Mouse (Mus musculus): Measurements from ENCODE around the gene 4930438A08Rik. TPM values are rescaled to one million over a fixed set of nuclear protein-coding genes. Genes with fewer than 3 reads are reported as not detected.
A peak's percentile ranks its signal among the peaks of the same experiment; 100 is the strongest.

The 4930438A08Rik gene
- total RNA-seq, 2 experiments from 2014 or later: not detected

- no peak for DNase-seq (ENCODE audit: low spot score in 2 of 2)
- TF ChIP-seq CTCF (conservative IDR thresholded peaks at IDR 0.05): no peak
- H3K4me3 ChIP-seq: no peak overlapping the region
- H3K27ac ChIP-seq: no peak overlapping the region
Measured at GRCm38 (mm10) chr11:58316768-58317390, 42.3 kb downstream of the 4930438A08Rik start.

GRCm38 (mm10) chr11:58322824-58323569 is 48.4 kb downstream of the 4930438A08Rik start:
- H3K4me3 ChIP-seq: peak overlapping the region; percentile 61
- peak; percentile 95 to 96 for DNase-seq (ENCODE audit: low spot score in 2 of 2)
- TF ChIP-seq CTCF (conservative IDR thresholded peaks at IDR 0.05): no peak
- H3K27ac ChIP-seq: peak overlapping the region; percentile 98

- 0 out of 2 replicates have a peak, but pooled peaks have one; percentile 16 for TF ChIP-seq CTCF (conservative IDR thresholded peaks at IDR 0.05)
- peak overlapping the region; percentile 61 for H3K4me3 ChIP-seq
- peak overlapping the region; percentile 98 for H3K27ac ChIP-seq
- DNase-seq (ENCODE audit: low spot score in 2 of 2): no peak
Measured at GRCm38 (mm10) chr11:58323570-58324340, 49.2 kb downstream of the 4930438A08Rik start.

- no peak overlapping the region for H3K4me3 ChIP-seq
- no peak overlapping the region for H3K27ac ChIP-seq
- TF ChIP-seq CTCF (conservative IDR thresholded peaks at IDR 0.05): no peak
- DNase-seq (ENCODE audit: low spot score in 2 of 2): no peak
Measured at GRCm38 (mm10) chr11:58324614-58325229, 50.1 kb downstream of the 4930438A08Rik start.

GRCm38 (mm10) chr11:58326781-58327180 is 52.2 kb downstream of the 4930438A08Rik start:
- H3K4me3 ChIP-seq: no peak overlapping the region
- no peak for DNase-seq (ENCODE audit: low spot score in 2 of 2)
- peak; percentile 64 for TF ChIP-seq CTCF (conservative IDR thresholded peaks at IDR 0.05)
- no peak overlapping the region for H3K27ac ChIP-seq

GRCm38 (mm10) chr11:58329906-58330275 is 55.3 kb downstream of the 4930438A08Rik start:
- H3K4me3 ChIP-seq: peak overlapping the region; percentile 70
- peak overlapping the region; percentile 98 for H3K27ac ChIP-seq
- no peak; the same call in 1 of the 2 replicates for TF ChIP-seq CTCF (conservative IDR thresholded peaks at IDR 0.05)
- DNase-seq (ENCODE audit: low spot score in 2 of 2): no peak

GRCm38 (mm10) chr11:58330276-58331148 is 55.9 kb downstream of the 4930438A08Rik start, which contains the start of the genes Zfp672 and Sh3bp5l:
TSS of gene Zfp672 (minus strand) at chr11:58330339.
TSS of gene Sh3bp5l (plus strand) at chr11:58330724.
- H3K4me3 ChIP-seq: peak within 1 kb of the TSS; percentile 70
- no peak; the same call in 1 of the 2 replicates for TF ChIP-seq CTCF (conservative IDR thresholded peaks at IDR 0.05)

GRCm38 (mm10) chr11:58331149-58331495 is 56.5 kb downstream of the 4930438A08Rik start:
- H3K4me3 ChIP-seq: peak overlapping the region; percentile 70
- no peak for DNase-seq (ENCODE audit: low spot score in 2 of 2)
- peak overlapping the region; percentile 98 for H3K27ac ChIP-seq
- TF ChIP-seq CTCF (conservative IDR thresholded peaks at IDR 0.05): no peak

More at GRCm38 (mm10) chr11:58330276-58331148, 55.9 kb downstream of the 4930438A08Rik start, which contains the start of the genes Zfp672 and Sh3bp5l:
- peak within 1 kb of the TSS; percentile 98 for H3K27ac ChIP-seq
- peak; percentile 89 to 96 for DNase-seq (ENCODE audit: low spot score in 2 of 2)

- H3K4me3 ChIP-seq: peak overlapping the region; percentile 70
- no peak overlapping the region for H3K27ac ChIP-seq
- no peak for DNase-seq (ENCODE audit: low spot score in 2 of 2)
- no peak for TF ChIP-seq CTCF (conservative IDR thresholded peaks at IDR 0.05)
Measured at GRCm38 (mm10) chr11:58331546-58331945, 56.9 kb downstream of the 4930438A08Rik start.

GRCm38 (mm10) chr11:58334746-58335145 is 60.1 kb downstream of the 4930438A08Rik start:
- H3K4me3 ChIP-seq: no peak overlapping the region
- H3K27ac ChIP-seq: no peak overlapping the region
- DNase-seq (ENCODE audit: low spot score in 2 of 2): no peak
- no peak for TF ChIP-seq CTCF (conservative IDR thresholded peaks at IDR 0.05)

Other genes with a start within 250 kb of the 4930438A08Rik start
- gene Gm12248, start 181.7 kb upstream of the 4930438A08Rik start, total RNA-seq (2021): not detected
- 10 to 100 TPM; 56.0 to 57.7 TPM for gene Cnot8, start 170.6 kb upstream of the 4930438A08Rik start, total RNA-seq (2021)
- 10 to 100 TPM; 18.6 to 18.7 TPM for gene Gemin5, start 106.3 kb upstream of the 4930438A08Rik start, total RNA-seq (2021)
- gene Mrpl22, start 103.1 kb upstream of the 4930438A08Rik start, total RNA-seq (2021): 10 to 100 TPM; 31.4 to 39.5 TPM
- 1 to 10 TPM; 1.5 to 1.9 TPM for gene Igtp, start 75.2 kb upstream of the 4930438A08Rik start, total RNA-seq (2021)
- gene Irgm2, start 75.2 kb upstream of the 4930438A08Rik start, total RNA-seq (2021): 1 to 10 TPM; 1.7 to 2.3 TPM
- 10 to 100 TPM; 29.2 to 30.9 TPM for gene Zfp692, start 32.3 kb downstream of the 4930438A08Rik start, total RNA-seq (2021)
- gene Zfp672, start 55.5 kb downstream of the 4930438A08Rik start, total RNA-seq (2021): 10 to 100 TPM; 49.1 to 51.0 TPM
- 10 to 100 TPM; 52.9 to 56.2 TPM for gene Sh3bp5l, start 55.9 kb downstream of the 4930438A08Rik start, total RNA-seq (2021)
- not detected for gene Lypd8, start 104.2 kb downstream of the 4930438A08Rik start, total RNA-seq (2021)
- gene 1810065E05Rik, start 146.3 kb downstream of the 4930438A08Rik start, total RNA-seq (2021): not detected
- gene Gm12253, start 157.8 kb downstream of the 4930438A08Rik start, total RNA-seq (2021): not detected
- not detected for gene Lypd9, start 178.1 kb downstream of the 4930438A08Rik start, total RNA-seq (2021)
- not detected for gene Olfr30, start 187.5 kb downstream of the 4930438A08Rik start, total RNA-seq (2021)
- gene Olfr332, start 217.8 kb downstream of the 4930438A08Rik start, total RNA-seq (2021): not detected
- gene Olfr331, start 227.8 kb downstream of the 4930438A08Rik start, total RNA-seq (2021): not detected

Measured in layer of hippocampus, adult 2 months (tissue).